Mouse (Mus musculus): ENCODE measurements around the gene Zfp961. TPM values are rescaled to one million over a fixed set of nuclear protein-coding genes. Genes with fewer than 3 reads are reported as not detected.
A peak's percentile ranks its signal among the peaks of the same experiment; 100 is the strongest.
"Not testable (repeated sequence)": the region's sequence is repeated elsewhere in the genome, so short reads cannot be mapped to it uniquely, and the experiment has no call there.

Zfp961 gene
- 10 to 100 TPM; 24.4 to 30.1 (median 26.0) TPM for polyA plus RNA-seq (2017; shearing (Covaris generic))

DNA sequence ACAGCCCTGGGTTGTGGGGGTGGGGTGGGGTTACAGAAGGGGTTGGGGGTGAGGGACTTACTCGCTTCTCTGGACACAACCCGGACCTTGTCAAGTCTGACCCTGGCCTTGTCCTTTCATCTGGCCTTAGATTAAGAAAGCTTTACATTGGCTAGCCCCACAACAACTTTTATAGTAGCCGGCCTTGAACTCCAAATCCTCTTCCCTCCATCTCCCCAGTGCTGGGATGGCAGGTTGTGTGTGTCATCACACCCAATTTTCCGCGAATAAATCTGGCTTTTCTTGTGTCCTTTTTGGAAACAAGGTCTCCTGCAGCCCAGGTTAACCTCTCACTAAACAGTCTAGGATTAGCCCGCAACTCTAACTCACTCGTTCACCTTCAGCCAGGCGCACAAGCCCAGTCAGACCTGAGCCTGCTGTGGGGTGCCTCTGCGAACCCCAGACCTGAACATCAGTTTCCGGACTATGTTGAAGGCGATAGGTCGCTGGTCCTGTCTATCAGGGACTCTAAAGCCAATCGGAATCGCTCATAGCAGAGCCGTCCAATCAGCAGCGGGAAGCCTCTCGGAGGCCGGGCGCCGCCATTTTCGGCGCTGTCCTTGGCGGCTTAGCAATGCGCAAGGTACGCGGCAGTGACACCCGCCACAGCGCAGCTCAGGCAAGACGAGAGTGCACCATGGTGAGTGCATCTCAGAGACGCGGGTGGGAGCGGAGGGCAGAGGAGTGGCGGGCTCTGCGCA lies at the start of gene Zfp961:
Gene Zfp961, plus strand, starts transcription at position 557 of the 740 bp plus-strand sequence.
- peak; percentile 99 for ATAC-seq

DNA sequence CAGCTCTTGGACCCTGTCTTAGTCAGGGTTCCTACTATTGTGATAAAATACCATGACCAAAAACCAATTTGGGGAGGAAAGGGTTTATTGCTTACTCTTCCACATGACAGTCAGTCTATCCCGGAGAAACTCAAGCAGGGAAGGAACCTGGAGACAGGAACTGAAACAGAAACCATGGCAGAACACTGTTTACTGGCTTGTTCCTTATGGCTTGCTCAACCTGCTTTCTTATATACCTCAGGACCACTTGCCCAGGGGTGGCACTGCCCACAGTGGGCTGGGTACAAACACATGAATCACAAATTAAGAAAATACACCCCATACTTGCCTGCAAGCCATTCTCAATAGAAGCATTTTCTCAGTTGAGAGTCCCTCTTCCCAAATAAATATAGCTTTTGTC lies 47.8 kb upstream of the Zfp961 start:
- not testable (repeated sequence) for ATAC-seq

DNA sequence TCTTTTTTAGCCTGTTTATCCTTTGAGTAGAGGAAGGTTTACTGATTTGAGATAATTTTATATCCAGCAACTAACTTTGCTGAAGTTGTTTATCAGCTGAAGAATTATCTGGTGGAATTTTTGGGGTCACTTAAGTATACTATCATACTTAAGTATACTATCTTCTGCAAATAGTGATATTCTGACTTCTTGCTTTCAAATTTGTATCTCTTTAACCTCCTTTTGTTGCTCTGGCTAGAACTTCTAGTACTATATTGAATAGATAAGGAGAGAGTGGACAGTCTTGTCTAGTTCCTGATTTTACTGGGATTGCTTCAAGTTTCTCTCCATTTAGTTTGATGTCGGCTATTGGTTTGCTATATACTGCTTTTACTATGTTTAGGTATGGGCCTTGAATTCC lies 44.0 kb upstream of the Zfp961 start:
- ATAC-seq, result no peak

DNA sequence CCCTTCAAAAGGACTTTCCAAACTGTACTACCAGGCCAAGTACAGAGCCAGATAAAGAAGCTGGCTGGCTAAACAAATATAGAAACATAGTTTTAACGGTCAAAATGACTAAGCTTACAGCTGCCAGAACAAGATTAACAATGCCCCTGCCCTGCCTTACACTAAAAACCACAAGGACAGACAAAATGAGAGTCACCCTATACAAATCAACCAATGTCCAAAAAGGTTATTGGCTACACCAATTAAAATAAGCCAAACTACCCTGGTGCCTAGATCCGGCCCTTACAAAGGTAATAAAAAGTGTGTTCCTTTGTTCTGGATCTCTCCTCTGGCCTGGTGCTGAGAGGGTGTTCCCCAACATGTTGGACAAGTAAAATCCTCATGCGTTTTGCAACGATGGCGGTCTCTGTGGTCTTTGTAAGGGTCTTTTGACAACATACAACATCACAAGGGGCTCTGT lies 43.0 kb upstream of the Zfp961 start:
- ATAC-seq, result no peak

DNA sequence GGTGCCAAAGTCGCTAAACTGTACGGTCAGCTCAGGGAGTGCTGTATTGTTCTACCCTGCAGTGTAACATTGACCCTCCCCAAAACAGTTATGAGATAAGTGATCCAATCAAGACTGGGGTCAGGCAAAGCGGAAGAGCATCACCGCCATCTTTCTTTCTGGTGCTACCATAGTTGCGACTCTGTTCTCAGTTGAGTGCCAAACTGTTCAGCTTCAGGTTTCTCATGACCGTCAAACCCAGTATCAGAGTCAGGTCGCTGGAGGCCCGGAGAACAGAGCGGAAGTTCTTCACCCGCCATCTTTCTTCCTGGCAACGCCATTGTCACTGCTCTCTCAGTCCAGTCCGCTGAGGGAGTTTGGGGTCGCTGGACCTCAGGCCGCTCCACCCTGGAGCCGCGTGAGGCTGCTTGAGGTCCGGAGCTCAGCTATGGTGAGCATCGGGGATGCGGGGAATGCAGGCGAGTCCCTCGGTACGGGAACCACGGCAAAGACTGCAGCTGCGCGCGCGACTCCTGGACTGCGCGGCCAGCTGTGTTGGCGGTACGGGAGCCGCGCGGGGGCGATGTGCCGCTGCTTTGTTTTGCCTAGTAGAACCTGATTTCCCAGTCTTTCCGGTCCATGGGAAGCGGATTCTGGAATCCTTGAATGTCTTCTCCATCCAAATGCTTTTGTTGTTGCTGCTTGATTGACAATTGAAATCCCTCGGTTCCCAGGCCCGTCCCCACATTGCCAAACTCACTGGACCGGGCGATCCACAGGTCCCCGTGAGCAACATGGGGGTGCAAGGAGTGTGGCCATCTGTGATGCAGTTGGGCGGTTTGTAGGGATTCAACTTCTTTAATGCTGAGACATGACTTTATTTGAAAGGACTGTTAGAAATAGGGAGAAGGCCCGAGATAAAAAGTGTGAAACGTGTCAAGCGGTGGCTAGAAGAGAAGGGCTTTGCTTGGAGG lies 42.3 kb upstream of the Zfp961 start, which contains the start of the genes Zfp882 and Zfp617:
Gene Zfp882, plus strand, starts transcription at position 300 of the 953 bp plus-strand sequence.
Gene Zfp617, plus strand, starts transcription at position 327 of the 953 bp plus-strand sequence.
- ATAC-seq, result peak; percentile 88

DNA sequence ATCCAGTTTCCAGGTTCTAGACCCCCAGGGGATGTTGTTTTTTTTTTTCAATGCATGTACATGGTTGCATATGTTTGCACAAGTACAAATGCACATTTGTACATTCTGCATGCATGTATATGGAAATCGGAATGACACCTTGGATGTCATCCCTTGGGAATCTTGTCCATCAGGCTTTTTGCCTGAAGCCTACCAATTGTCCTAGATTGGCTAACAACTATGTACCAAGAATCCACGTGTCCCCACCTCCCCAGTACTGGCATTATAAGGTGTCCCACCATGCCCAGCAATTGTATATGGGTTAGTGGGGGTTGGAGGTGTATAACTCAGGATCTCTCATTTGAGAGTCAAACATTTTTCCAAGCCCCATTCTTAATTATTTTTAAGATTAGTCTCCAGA lies 38.6 kb upstream of the Zfp961 start:
- ATAC-seq, result no peak

DNA sequence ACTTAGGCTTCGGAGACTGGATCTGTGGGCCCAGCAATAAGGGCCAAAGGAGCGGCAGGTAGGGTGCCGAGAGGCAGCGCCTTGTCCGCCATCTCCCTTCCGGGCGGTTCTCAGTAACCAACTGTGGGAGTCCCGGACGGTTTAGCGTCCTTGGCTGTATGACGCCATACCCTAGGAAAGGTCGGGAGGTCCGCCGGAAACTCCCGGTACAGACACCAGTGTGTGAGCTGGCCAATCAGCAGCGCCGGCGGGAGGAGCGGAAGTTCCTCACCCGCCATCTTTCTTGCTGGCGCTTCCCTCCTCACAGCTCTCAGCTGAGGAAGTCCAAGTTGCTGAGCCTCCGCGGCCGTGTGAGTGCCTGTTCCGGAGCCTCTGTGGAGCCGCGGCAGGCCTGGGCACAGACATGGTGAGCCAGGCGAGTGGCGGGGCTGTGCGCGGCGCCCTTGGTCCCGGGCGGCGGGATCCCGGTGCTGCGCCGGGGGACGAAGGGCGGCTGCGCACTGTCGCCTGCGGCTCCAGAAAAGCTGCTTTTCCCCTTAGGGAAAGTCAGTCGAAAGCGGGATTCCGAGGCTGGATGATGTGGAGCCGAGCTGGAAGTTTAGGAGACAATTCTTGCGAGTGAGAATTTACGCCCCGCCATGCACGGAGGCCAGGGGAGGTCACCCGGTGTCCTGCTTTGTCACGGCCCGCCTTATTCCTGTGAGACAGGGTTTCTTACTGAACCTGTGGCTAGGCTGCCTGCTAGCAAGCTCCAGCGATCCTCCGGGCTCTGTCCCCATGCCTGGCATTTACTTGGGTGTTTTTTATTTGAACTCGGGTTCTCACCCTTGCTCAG lies 28.1 kb upstream of the Zfp961 start:
- peak; percentile 97 for ATAC-seq

DNA sequence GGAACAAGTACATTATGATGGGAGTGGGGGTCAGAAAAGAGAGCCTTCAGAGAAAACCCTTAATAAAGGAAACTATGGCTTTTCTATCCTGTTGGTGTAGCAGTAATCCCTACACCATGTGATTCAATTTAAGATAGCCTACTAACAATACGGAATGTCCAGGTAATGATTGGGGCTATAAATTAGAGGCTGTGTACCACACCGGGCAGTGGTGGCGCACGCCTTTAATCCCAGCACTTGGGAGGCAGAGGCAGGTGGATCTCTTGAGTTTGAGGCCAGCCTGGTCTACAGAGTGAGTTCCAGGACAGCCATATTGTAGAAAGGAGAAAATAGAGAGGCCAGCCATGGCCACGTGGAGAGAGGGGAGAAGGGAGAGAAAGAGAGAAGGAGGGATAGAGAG lies 25.0 kb upstream of the Zfp961 start:
- ATAC-seq, result no peak

DNA sequence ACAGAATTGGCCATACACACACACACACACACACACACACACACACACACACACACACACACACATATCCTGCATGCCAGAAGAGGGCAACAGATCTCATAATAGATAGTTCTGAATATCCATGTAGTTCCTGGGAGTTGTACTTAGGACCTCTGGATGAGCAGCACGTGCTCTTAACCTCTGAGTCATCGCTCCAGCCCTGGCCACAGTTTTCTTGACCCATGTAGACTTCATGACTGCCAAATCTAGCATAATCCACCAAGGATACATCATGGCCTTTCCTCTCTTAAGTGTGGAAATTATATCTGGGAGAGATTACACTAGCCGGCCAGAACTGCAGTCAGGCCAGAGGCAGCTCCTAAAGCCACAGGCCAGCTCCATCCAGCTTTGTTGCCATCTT lies 24.3 kb upstream of the Zfp961 start:
- no peak for ATAC-seq

DNA sequence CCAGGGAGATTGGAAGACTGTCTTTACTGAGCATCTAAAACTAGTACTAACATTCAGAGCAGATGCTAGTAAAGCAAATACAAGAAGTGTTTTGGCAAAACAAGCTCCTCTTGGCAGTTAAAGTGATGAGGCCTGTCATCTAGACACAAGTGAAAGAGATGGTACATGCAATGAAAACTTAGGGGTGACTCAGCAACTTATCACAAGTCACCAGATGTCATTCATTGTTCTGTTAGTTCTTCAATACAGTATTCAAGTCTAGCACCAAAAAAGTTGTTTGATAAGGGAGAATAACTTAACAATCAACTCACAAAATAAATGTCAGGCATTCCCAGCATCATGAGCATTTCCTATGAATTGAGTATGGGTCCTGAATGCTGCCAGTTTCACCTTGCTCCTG lies 23.1 kb upstream of the Zfp961 start:
- ATAC-seq, result no peak

DNA sequence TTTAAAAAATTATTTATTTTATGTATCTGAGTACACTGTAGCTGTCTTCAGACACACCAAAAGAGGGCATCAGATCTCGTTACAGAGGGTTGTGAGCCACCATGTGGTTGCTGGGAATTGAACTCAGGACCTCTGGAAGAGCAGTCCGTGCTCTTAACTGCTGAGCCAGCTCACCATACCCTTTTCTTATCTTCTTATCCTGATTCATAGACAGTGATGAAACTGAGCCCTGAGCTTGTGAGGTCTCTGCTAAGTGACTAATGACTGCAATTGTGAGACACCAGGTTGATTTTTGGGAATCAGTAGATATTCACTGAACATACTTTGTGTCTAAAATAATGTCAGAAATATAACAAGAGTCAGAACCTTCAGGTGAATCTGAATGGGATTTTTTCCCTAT lies 12.8 kb upstream of the Zfp961 start:
- not testable (repeated sequence) for ATAC-seq

DNA sequence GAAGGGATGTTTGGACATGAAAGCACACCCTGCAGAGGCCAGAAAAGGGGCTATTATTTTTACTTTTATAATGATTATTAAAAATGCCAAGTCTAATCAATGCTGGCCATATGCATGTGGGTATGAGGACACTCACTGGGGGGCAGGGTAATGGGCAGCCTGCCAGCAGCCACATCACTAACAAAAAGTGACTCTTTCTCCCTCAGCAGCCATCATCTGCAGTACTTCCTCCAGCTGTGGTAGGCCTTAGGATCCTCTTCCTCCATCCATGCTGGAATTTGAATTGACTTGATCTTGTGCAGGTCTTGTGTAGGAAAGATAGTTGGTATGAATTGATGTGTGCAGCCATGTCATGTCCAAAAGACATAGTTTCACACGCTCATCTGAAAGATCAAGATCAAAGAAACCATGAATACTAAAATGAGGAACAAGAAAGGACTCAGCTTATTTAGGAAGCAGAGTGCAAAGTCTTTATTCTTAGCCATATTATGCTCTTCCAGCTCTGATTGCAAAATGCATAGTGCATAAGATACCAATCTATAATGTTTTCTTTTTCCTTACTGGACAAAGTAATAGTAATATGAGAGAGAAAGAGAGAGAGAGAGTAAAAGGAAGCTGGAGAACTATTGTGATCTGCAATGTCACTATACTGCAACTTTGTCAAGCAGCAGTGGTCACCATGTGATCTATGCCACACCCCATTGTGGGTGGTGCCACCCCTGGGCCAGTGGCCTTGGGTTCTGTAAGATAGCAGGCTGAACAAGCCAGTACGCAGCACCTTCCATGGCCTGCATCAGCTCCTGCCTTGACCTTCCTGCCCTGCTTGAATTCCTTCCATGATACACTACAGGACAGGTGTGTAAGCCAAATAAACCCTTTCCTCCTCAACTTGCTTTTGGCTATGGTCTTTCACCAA lies 10.3 kb upstream of the Zfp961 start:
- no peak for ATAC-seq

DNA sequence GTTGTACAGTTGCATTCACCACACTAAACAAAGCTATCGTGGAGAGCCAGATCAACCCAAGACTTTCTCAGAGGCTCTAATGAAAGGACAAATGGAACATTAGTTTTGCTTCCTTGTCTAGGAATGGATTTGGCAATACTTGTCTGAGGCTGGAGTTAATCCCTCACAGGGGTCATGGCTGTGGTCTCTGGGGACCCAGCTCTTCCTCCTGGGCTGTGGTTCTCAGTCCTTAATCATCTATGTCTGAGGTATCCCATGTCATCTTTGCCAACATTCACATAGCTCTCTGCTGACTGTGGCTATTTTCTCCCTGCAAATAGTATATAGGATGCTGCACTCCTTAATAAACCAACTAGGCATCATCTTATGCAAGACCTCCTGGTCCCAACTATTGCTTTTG lies 9.1 kb upstream of the Zfp961 start:
- no peak for ATAC-seq

DNA sequence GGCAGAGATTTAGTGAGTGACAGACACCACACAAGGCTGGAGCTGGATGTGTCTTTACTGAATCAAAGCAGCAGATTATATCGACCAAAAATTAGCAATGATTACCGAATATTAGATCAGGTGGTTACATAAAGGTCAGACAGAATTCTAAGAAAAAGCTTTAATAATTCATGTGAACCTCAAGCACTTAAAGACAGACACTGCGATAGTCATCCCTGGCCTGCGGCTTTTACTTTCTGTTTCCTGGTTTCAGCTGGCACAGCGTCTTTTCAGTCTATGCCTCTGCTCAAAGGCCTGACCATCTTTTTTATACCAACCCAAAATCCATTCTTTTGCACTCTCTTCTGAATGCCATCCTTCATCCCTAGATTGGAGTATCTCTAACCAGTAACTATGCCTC lies 2.2 kb upstream of the Zfp961 start:
- peak; percentile 36 for ATAC-seq

DNA sequence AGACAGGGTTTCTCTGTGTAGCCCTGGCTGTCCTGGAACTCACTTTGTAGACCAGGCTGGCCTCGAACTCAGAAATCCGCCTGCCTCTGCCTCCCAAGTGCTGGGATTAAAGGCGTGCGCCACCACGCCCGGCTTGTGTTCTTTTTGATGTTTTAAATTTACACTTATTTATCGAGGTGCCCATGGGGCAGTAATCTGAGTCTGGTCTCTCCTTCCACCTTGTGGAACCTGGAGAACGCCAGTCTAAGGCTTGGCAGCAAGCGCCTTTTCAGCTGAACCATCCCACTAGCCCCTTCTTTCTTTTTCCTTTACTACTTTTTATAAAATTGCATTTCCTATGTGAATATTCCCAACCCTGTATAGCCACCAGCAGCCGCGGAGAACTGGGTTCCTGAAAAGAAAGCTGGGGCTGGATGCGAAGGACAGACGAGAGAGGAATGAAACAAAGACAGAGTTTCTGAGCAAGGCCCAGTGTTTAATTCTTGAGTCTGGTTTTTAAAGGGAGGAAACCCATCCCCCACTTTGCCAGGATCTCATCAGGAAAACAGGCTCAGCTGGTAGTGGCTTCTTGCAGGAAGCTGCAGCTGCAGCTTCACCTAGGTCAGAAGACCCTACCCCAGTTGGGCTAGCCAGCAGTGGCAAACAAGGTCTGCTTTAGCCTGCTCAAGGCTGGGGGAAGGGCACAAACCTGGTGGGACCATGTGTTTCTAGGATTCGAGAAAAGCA lies 761 bp downstream of the Zfp961 start:
- ATAC-seq, result no peak

DNA sequence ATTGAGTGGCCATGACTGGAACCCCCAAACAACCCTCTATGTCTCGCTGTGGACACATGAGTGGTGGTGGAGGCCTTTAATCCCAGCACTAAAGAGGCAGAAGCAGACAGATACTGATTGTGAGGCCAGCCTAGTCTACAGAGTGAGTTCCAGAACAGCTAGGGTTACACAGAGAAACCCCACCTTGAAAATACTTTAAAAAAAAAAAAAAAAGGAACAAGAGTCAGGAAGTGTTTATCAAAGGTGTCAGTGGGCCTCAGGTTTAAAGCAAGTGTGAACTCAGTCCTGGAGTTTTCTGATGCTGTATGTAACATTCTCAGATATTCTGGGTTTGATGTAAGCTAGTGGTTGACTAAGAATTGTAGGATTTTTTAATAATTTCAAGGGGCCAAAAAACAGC lies 1.7 kb downstream of the Zfp961 start:
- no peak for ATAC-seq

DNA sequence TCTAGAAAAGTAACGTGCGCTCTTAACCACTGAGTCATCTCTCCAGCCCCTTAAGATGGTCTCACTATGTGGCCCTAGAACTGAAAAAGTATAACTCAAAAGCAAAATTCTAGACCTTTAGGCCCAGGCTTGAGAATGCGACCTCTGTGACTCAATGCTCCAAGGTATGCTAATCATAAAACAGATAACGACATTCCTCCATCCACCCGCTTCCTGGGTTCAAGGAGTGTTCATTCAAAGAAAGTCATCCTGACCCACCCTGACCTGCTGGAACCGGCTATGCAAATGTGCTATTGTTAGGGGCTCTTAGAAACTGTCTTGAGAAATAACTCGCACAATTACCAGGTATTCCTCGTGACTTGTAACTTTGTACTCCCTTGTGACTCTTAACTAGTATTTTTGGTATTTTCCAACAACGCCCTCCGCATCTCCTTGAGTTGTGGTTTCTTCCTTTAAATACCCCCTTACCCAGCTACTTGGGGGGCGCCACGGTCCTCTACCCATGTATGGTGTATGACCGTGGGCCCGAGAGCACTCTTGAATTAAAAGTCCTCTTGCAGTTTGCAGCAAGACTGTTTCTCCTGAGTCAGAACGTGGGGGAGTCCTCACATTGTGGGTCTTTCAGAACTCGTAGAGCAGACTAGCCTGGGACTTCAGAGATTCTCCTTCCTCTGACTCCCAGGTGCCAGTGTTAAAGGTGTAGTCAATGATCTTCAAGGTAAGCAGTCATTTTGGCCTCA lies 2.3 kb downstream of the Zfp961 start:
- ATAC-seq, result not testable (repeated sequence)

DNA sequence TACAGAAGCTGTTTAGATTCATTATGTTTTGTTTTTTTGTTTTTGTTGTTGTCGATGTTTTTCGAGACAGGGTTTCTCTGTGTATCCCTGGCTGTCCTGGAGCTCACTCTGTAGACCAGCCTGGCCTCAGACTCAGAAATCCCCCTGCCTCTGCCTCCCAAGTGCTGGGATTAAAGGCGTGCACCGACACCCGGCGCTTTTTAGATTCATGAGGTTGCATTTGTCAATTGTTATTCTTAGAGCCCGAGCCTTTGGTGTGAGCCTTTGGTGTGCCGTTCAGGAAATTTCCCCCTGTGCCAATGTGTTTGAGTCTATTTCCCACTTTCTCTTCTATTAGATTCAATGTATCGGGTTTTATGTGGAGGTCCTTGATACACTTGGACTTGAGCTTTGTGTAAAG lies 3.8 kb downstream of the Zfp961 start:
- no peak for ATAC-seq

DNA sequence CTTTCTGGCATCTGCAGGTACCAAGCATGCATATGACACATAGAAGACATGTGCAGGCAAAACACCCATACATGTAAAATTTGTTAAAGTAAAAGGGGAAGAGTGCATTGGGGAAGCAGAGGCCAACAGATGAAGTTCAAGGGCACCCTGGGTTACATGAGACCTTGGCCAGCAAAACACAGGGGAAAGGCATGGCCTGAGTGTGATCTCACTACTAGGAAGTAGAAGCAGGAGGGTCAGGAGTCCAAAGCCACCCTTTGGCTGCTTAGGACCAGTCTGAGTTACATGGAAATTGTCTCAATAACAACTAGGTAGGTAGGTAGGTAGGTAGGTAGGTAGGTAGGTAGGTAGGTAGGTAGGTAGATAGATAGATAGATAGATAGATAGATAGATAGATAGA lies 9.6 kb downstream of the Zfp961 start:
- no peak for ATAC-seq

DNA sequence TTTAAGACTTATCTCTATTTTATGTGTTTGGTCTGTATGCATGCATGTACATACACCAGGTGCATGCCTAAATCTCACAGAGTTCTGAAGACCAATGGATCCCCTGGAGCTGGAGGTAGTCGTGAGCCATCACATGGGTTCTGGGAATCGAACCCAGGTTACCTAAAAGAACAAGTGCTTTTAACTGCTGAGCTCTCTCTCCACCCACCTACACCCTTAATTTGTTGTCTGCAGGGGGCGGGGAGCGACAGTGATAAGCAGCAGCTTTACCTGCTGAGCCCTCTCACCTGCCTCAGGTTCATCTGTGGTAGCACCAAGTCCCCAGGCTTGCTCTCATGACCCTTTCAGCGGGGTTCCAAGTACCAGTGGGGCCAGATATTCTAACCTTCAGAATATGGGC lies 11.0 kb downstream of the Zfp961 start:
- ATAC-seq, result no peak
